Mouse (Mus musculus): Measurements from ENCODE around the gene Mfn1.

Gene Mfn1

DNA sequence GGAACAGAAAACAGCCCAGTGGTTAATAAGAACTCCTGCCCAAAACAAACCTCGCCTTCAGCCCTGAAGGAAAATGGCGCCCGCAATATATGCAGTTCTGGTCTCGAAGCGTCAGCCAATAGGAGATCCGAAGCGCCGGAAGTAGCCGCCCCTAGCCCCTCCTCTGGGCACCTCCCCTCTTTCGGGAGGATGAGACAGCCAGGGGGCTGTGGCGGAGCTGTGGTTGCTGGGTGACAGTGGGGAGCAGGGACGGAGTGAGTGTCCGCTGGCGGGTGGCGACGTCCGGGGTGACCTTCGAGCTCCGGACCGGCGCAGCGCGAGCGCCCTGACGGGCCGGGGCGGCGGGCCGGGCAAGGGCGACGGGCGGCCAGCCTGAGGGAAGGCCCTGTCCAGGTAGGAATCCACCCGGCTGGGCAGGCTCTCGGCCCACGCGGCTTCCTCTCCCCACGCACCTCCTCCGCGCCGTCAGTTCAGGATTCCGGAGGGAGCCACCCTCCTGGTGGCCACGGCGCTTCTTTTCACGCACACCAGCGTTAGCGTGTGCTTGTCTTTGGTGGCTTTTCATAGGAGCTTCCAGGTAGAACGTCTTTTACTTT is at the start of gene Mfn1:
TSS of gene Mfn1 (plus strand) at position 163 of the 596 bp plus-strand sequence.
- peak; percentile 87 for DNase-seq (ENCODE audit: low read depth, low spot score)

GRCm38 (mm10) chr3:32479961-32480360 is 49.3 kb upstream of the Mfn1 start:
- DNase-seq (ENCODE audit: low read depth, low spot score), result no peak

DNA sequence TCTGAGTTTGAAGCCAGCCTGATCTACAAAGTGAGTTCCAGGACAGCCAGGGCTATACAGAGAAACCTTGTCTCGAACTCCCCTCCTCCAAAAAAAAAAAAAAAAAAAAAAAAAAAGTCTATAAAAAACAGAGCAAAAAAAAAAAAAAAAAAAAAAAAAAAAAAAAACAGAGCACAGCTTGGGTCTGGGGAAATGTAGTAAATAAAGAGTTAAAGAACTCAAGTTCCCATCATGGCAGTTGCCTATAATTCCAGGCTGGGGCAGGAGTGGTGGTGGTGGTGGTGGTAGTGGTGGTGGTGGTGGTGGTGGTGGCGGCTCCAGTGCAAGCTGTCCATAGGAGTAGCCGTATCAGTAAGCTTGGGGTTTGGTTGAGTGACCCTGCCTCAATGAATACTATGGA is 46.2 kb upstream of the Mfn1 start:
- no peak for DNase-seq (ENCODE audit: low read depth, low spot score)

GRCm38 (mm10) chr3:32486543-32486942 is 42.7 kb upstream of the Mfn1 start:
- no peak for DNase-seq (ENCODE audit: low read depth, low spot score)

GRCm38 (mm10) chr3:32488172-32488571 is 41.1 kb upstream of the Mfn1 start:
- DNase-seq (ENCODE audit: low read depth, low spot score), result no peak

GRCm38 (mm10) chr3:32490076-32490927 is 39.0 kb upstream of the Mfn1 start:
- DNase-seq (ENCODE audit: low read depth, low spot score), result no peak

- DNase-seq (ENCODE audit: low read depth, low spot score), result no peak
Observed at GRCm38 (mm10) chr3:32490928-32491315, 38.3 kb upstream of the Mfn1 start.

DNA sequence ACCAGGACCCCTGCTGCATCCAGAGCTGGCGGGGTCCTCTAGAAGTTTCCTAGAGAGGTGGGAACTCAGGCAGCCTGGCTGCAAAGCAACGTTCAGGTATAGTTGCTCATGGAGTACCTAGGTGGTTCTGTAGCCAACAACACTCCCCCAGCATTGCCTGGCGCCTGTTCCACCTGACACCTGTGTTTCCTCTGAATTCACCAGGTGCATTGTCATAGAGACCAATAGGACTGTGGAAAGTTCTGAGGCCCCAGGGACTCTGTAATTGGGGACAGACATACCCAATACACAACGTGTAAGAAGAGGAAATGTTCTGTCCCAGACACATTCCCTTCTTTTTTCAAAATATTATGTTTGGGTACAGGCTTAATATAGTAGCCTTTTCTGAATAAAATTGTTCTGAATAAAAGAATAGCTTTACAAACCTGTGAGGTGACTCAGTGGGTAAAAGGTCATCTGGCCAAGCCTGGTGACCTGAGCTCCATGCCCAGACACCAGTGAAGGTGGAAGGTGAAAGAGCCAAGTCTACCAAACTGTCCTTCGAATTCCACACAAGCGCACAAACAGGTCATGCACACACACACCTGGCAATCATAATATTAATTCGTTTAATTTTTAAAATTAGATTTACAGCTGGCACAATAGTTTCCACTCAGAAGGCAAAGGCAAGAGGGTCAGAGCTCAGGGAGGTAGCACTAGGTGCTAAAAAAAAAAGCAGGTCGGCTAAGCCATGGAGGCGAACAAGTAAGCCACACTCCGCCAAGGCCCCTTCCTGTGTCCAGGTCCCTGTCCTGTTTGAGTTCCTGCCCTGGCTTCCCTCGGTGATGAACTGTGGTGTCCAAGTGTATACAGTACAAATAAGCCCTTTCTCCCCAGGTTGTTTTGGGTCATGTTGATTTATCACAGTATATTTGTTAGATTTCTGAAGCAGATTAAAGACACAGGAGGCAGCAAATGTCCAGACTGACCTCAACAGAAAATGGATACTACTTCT is 36.9 kb upstream of the Mfn1 start, which contains the start of gene Kcnmb3:
TSS of gene Kcnmb3 (minus strand) at position 135 of the 994 bp plus-strand sequence.
- no peak for DNase-seq (ENCODE audit: low read depth, low spot score)

DNA sequence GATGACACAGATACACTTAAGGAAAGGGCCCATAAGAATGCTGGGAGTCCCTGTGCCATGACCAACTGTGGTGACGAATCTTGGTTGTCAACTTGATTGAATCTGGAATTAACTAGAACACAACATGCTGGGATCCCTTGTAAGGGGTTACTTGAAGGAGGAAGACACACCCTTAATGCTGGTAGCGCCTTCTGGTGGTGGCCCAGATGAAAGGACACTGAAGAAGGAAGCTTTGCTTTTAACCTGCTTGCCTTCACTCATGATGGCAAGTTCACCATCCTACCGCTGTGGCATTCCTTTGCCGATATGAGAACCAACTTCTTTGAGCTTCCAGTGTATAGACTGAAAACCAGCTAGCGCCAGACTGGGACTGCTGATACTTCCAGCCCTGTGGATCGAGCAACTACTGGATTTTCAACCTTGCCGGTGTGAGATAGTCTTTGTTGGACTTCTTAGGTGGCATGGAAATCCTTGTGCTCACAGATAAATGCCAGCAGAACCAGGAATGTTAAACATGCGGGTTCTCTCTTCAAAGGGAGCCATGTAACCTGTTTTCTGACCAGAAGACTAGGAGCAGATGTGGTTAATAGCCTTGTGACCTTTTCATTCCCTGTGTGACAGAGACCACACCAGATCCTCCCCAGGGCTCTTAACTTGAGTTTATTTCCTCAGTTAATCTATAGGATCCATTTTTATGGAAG is 34.7 kb upstream of the Mfn1 start:
- DNase-seq (ENCODE audit: low read depth, low spot score), result no peak

- no peak for DNase-seq (ENCODE audit: low read depth, low spot score)
Observed at GRCm38 (mm10) chr3:32495088-32495770, 34.0 kb upstream of the Mfn1 start.

DNA sequence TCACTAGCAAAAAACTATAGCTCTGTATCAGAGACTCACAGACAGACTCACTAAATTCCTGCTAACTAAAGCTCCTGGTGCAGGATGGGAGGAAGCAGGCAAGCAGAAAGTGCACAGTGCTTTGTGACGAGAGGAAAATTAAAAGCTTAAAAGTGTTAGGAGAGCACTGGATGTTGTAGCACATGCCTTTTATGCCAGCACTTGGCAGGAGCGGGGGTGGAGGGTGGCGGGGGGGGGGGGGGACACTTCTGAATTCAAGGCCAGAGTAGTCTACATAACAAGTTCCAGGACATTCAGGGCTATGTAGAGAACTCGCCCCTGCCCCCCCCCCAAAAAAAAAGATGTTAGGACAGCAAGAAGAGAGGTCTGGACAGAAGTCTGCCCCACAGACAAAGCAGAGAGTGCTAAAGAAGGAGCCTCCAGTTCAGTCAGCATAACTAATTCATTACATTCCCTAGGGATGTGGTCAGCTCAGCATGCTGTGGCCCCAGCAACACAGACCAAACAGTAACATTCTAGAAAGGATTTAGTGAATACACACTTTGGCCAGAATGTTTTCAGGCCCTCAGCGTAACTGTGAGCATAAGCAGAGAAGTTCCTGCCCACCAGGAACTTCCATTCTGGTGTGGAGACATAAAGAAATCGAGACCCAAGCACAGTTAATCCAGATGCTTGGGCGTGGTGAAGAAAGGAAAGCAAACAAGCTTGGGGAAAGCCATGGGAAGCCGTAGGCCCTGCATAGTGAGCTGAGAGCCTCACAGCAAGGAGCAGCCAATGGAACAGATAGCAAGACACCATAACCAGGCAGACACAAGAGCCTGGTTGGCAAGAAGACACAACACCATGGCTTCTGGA is 33.2 kb upstream of the Mfn1 start:
- DNase-seq (ENCODE audit: low read depth, low spot score), result no peak

GRCm38 (mm10) chr3:32496711-32497070 is 32.6 kb upstream of the Mfn1 start:
- no peak for DNase-seq (ENCODE audit: low read depth, low spot score)

GRCm38 (mm10) chr3:32500346-32500745 is 28.9 kb upstream of the Mfn1 start:
- DNase-seq (ENCODE audit: low read depth, low spot score), result no peak

- DNase-seq (ENCODE audit: low read depth, low spot score), result no peak
Observed at GRCm38 (mm10) chr3:32505841-32506240, 23.4 kb upstream of the Mfn1 start.

DNA sequence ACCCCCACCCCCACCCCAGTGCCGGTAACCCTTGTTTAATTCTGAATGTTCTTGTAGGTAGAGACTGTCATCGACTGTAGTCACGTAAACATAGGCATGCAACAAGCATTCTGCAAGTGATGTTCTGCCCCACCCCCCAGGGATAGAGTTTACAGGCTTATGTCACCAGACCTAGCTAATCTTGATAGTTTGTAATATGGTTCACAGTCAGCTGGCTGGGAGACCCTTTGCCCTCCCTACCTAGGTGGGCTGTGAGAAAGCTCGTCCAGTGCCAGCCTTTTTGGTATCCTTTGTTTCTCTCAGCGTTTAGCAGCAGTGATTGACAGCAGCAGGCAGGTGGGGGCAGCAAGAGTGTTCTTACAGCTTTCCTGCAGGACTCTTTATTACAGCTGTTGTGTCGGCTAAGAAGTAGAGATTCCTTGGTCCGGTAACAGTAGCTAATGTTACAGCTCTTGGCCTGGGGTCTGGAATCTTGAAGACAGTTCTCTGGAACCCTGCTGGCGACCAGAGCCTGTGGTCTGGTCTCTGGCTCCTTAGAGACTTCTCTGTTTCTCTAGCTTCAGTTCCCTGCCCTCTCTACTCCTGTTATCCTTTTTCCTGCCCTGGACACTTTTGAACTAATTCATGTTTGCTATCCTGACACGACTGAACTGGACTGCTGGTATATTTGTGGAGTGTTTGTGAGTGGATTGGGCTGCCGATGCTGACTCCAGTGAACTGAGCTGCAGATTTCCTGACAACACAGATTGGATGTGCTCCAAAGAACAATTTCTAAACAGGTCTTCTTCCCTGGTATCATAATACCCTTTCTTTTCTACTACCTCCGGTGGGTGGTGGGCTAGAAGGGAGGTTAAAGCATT is 22.7 kb upstream of the Mfn1 start:
- no peak for DNase-seq (ENCODE audit: low read depth, low spot score)

- DNase-seq (ENCODE audit: low read depth, low spot score), result no peak
Observed at GRCm38 (mm10) chr3:32508666-32509324, 20.5 kb upstream of the Mfn1 start.

DNA sequence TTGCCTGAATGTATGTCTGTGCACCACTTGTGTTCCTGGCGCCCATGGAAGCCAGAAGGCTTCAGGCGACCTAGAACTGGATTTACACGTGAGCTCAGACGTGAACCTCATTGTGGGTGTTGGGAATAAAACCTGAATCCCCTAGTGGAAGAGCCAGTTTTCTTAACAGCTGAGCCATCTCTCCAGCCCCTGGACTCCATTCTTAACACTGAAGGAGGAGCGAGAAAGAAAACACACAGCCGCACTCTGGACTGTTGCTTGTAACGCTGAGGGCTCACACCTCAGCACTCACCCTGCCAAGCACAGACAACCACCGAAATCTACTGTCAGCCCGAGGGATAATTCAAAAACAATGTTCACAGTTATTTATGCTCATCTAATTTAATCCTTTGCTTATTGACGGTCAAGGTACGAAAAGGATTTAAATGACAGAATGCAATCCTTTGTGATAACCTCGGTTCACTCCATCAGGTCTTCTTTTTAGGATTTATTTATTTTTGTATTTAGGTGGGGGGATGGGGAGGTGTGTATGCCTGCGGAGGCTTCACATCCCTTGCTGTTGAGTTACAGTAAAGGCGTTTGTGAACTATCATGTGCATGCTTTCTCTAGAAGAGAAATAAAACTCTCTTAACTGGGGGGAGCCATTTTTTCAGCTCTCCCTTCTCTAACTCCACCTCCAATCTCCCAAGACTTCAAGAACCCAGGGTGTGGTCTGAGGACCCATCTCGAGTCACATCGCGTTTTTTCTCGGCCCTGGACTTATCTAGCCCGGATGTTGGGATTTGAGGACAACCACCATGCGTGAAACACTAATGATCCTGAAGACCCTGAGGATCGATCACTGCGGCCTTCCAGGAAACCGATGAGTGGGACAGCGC is 19.5 kb upstream of the Mfn1 start, which contains the start of gene Zfp639:
TSS of gene Zfp639 (plus strand) at position 764 of the 879 bp plus-strand sequence.
- DNase-seq (ENCODE audit: low read depth, low spot score), result no peak

Measured in c-Kit-negative CD71-positive TER-119-positive erythroid progenitor cells, embryonic 14.5 days (primary cell).